Mouse (Mus musculus): ENCODE measurements around the gene Ap4s1. TPM values are rescaled to one million over a fixed set of nuclear protein-coding genes. Genes with fewer than 3 reads are reported as not detected.
A peak's percentile ranks its signal among the peaks of the same experiment; 100 is the strongest.

Gene Ap4s1
- polyA plus RNA-seq, 2 experiments: 6.4 to 16.8 TPM

DNA sequence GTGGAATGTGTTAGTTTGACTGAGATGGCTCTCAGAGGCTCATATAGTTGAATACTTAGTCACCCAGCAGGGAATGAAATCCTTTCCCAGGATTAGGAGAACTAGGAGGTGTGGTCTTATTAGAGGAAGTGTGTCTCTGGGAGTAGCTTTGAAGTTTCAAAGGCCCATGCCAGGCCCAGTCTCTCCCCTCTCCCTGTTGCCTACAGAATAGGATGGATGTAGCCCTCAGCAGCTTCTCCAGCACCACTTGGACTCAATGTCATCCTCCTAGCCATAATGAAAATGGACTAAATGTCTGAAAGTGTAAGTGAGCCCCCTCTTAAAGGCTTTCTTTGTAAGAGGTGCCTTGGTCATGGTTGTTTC, 65.7 kb downstream of the Ap4s1 start:
- no peak overlapping the region for H3K27ac ChIP-seq
- H3K9ac ChIP-seq (replicated peaks): no peak overlapping the region
- no peak for TF ChIP-seq CTCF (IDR thresholded peaks at IDR 0.05; ENCODE audit: low read depth)
- no peak for TF ChIP-seq EP300 (IDR thresholded peaks at IDR 0.05; ENCODE audit: low read depth)
- H3K9me3 ChIP-seq (ENCODE audit: control insufficient read depth, low read length): no peaks in the 10 kb centered on the region
- DNase-seq (ENCODE audit: low read depth in 3 of 3, low spot score in 3 of 3) (no peak), ATAC-seq (ENCODE audit: insufficient read depth) (no peak)
- H3K36me3 ChIP-seq (replicated peaks; ENCODE audit: control insufficient read depth, insufficient read depth, low read depth): peaks cover 81% of the 10 kb centered on the region
- H3K27me3 ChIP-seq (ENCODE audit: control insufficient read depth, insufficient read depth, low read length): no peaks in the 10 kb centered on the region
- no peak overlapping the region for H3K4me2 ChIP-seq (ENCODE audit: low read depth)
- H3K4me1 ChIP-seq (replicated peaks; ENCODE audit: control insufficient read depth in 2 of 2, insufficient read depth in 2 of 2, low read length in 1 of 2): no peaks in the 10 kb centered on the region
- H3K4me3 ChIP-seq (ENCODE audit: insufficient read depth in 1 of 2, low read depth in 2 of 2, low read length in 2 of 2): no peak overlapping the region

DNA sequence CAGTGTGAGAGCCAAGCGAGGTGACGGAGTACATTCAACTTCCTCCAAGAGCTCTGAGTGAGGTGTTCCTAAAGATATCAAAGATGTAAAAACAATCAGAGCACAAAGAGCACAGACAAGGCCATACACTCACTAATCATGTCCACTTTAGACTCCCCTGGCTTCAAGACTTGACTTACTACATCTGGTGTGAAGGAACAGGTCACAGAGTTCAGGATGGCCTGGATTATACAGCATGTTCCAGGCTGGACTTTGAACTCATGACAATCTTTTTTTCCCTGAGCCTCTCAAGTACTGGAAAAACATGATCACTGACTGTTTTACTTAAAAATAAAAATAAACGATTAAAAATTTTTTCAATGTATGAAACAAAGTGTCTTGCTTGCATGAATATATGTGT, 68.5 kb downstream of the Ap4s1 start:
- Histone ChIP-seq H3K36me3 (replicated peaks; ENCODE audit: control insufficient read depth, insufficient read depth, low read depth) (peaks cover 82% of the 10 kb centered on the region), H3K9ac (replicated peaks) (no peak overlapping the region), H3K27ac (no peak overlapping the region), H3K4me1 (replicated peaks; ENCODE audit: control insufficient read depth in 2 of 2, insufficient read depth in 2 of 2, low read length in 1 of 2) (no peaks in the 10 kb centered on the region), H3K27me3 (ENCODE audit: control insufficient read depth, insufficient read depth, low read length) (no peaks in the 10 kb centered on the region), H3K4me3 (ENCODE audit: insufficient read depth in 1 of 2, low read depth in 2 of 2, low read length in 2 of 2) (no peak overlapping the region), H3K4me2 (ENCODE audit: low read depth) (no peak overlapping the region), H3K9me3 (ENCODE audit: control insufficient read depth, low read length) (no peaks in the 10 kb centered on the region)
- no peak for TF ChIP-seq CTCF (IDR thresholded peaks at IDR 0.05; ENCODE audit: low read depth)
- no peak for TF ChIP-seq EP300 (IDR thresholded peaks at IDR 0.05; ENCODE audit: low read depth)
- ATAC-seq (ENCODE audit: insufficient read depth) (no peak), DNase-seq (ENCODE audit: low read depth in 3 of 3, low spot score in 3 of 3) (no peak)
- 93% methylated on average over 3 of the region's 3 CpGs for WGBS (ENCODE audit: insufficient replicate concordance)

DNA sequence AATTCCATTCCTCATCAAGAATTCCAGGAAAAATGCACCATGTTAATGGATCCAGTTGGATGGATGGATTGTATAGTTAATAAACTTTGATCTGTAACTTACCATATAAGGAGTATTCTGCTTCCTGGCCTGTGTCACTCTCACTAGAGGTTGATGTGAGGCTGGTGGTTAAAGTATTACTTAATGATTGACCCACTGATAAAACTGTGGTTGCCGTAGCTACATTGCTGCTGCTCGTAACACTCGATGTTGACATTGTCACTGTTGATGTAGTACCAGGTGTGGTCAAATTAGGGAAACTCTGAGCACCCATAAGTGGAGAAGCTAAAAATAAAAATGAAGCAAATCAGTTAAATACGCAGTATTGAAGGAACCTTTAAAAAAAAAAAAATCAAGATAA, 76.6 kb downstream of the Ap4s1 start:
- ATAC-seq (ENCODE audit: insufficient read depth): 0 out of 2 replicates have a peak, but pooled peaks have one; percentile 26
- Histone ChIP-seq H3K4me3 (ENCODE audit: insufficient read depth in 1 of 2, low read depth in 2 of 2, low read length in 2 of 2) (no peak overlapping the region), H3K9ac (replicated peaks) (no peak overlapping the region), H3K4me1 (replicated peaks; ENCODE audit: control insufficient read depth in 2 of 2, insufficient read depth in 2 of 2, low read length in 1 of 2) (no peaks in the 10 kb centered on the region), H3K36me3 (replicated peaks; ENCODE audit: control insufficient read depth, insufficient read depth, low read depth) (peaks cover 67% of the 10 kb centered on the region), H3K27ac (no peak overlapping the region), H3K9me3 (ENCODE audit: control insufficient read depth, low read length) (no peaks in the 10 kb centered on the region), H3K4me2 (ENCODE audit: low read depth) (no peak overlapping the region), H3K27me3 (ENCODE audit: control insufficient read depth, insufficient read depth, low read length) (no peaks in the 10 kb centered on the region)
- TF ChIP-seq EP300 (IDR thresholded peaks at IDR 0.05; ENCODE audit: low read depth) (no peak), CTCF (IDR thresholded peaks at IDR 0.05; ENCODE audit: low read depth) (no peak)
- WGBS (ENCODE audit: insufficient replicate concordance): 75% methylated on average over 4 of the region's 4 CpGs
- no peak for DNase-seq (ENCODE audit: low read depth in 3 of 3, low spot score in 3 of 3)

DNA sequence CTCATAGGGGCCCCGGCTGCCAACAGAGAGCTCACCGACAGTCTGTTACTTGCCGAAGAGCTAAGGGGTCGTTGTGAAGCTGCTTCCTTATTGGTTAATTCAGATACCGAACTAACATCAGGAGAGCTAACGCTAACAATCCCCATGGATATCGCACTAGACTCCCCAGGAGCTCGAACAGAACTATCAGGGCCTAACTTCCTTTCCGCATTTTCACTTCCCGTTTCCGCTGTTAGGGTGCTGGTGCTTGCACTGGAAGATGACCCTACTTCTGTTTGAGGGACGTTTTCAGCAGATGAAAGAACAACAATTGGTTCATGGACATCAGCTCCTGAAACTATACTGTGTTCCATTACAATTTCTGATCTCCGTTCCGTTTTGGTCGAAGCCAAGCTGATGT, 77.9 kb downstream of the Ap4s1 start:
- Histone ChIP-seq H3K27me3 (ENCODE audit: control insufficient read depth, insufficient read depth, low read length) (no peaks in the 10 kb centered on the region), H3K27ac (no peak overlapping the region), H3K4me1 (replicated peaks; ENCODE audit: control insufficient read depth in 2 of 2, insufficient read depth in 2 of 2, low read length in 1 of 2) (no peaks in the 10 kb centered on the region), H3K4me2 (ENCODE audit: low read depth) (no peak overlapping the region), H3K9me3 (ENCODE audit: control insufficient read depth, low read length) (no peaks in the 10 kb centered on the region), H3K4me3 (ENCODE audit: insufficient read depth in 1 of 2, low read depth in 2 of 2, low read length in 2 of 2) (no peak overlapping the region), H3K36me3 (replicated peaks; ENCODE audit: control insufficient read depth, insufficient read depth, low read depth) (peaks cover 66% of the 10 kb centered on the region), H3K9ac (replicated peaks) (no peak overlapping the region)
- TF ChIP-seq CTCF (IDR thresholded peaks at IDR 0.05; ENCODE audit: low read depth): no peak
- no peak for TF ChIP-seq EP300 (IDR thresholded peaks at IDR 0.05; ENCODE audit: low read depth)
- 86% methylated on average over 15 of the region's 15 CpGs for WGBS (ENCODE audit: insufficient replicate concordance)
- DNase-seq (ENCODE audit: low read depth in 3 of 3, low spot score in 3 of 3) (no peak), ATAC-seq (ENCODE audit: insufficient read depth) (no peak)

DNA sequence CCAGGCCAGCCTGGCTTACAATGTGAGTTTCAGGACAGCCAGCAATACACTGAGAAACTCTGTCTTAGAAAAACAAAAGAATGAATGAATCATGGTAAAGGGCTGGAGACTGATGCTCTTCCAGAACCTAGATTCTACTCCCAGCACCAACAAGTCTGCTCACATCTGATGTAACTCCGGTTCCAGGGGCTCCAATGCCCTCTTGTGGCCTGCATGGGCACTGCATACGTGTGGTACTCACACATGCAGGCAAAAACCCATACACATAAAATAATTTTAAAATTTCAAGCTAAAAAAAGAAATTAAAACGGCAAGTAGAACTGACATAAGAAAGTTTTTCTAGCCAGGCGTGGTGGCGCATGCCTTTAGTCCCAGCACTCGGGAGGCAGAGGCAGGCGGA, 94.0 kb downstream of the Ap4s1 start:
- peak; percentile 43; the same call in 1 of the 2 replicates for ATAC-seq (ENCODE audit: insufficient read depth)
- peak; percentile 20 to 33 (median 29) for DNase-seq (ENCODE audit: low read depth in 3 of 3, low spot score in 3 of 3)
- no peak overlapping the region for H3K9ac ChIP-seq (replicated peaks)
- peak; percentile 85 for TF ChIP-seq CTCF (IDR thresholded peaks at IDR 0.05; ENCODE audit: low read depth)
- no peak for TF ChIP-seq EP300 (IDR thresholded peaks at IDR 0.05; ENCODE audit: low read depth)
- no peak overlapping the region for H3K4me3 ChIP-seq (ENCODE audit: insufficient read depth in 1 of 2, low read depth in 2 of 2, low read length in 2 of 2)
- H3K27ac ChIP-seq: no peak overlapping the region
- H3K4me2 ChIP-seq (ENCODE audit: low read depth): no peak overlapping the region
- WGBS (ENCODE audit: insufficient replicate concordance): 81% methylated on average over 7 of the region's 7 CpGs
- no peaks in the 10 kb centered on the region for H3K4me1 ChIP-seq (replicated peaks; ENCODE audit: control insufficient read depth in 2 of 2, insufficient read depth in 2 of 2, low read length in 1 of 2)
- H3K27me3 ChIP-seq (ENCODE audit: control insufficient read depth, insufficient read depth, low read length): no peaks in the 10 kb centered on the region
- peaks cover 75% of the 10 kb centered on the region for H3K36me3 ChIP-seq (replicated peaks; ENCODE audit: control insufficient read depth, insufficient read depth, low read depth)
- no peaks in the 10 kb centered on the region for H3K9me3 ChIP-seq (ENCODE audit: control insufficient read depth, low read length)

Other genes with a start within 250 kb of the Ap4s1 start
- gene Coch, start 97.7 kb upstream of the Ap4s1 start, polyA plus RNA-seq (2012; rRNA removed): 0.02 and 0.03 TPM in 2 replicates
- 0.08 TPM in 1 of 2 replicates, not detected in the other for gene Coch, start 97.7 kb upstream of the Ap4s1 start, polyA plus RNA-seq (2014; fragmentation: Nextera tagmentation; extraction: Ambion mirVana)
- gene Strn3, start 864 bp downstream of the Ap4s1 start, polyA plus RNA-seq (2012; rRNA removed): 8.3 and 14.2 TPM in 2 replicates
- 14.9 and 15.5 TPM in 2 replicates for gene Strn3, start 864 bp downstream of the Ap4s1 start, polyA plus RNA-seq (2014; fragmentation: Nextera tagmentation; extraction: Ambion mirVana)
- 17.9 and 22.3 TPM in 2 replicates for gene Hectd1, start 138.5 kb downstream of the Ap4s1 start, polyA plus RNA-seq (2012; rRNA removed)
- 22.1 and 25.2 TPM in 2 replicates for gene Hectd1, start 138.5 kb downstream of the Ap4s1 start, polyA plus RNA-seq (2014; fragmentation: Nextera tagmentation; extraction: Ambion mirVana)

Measured in liver, embryonic 14.5 days (tissue).